Mouse (Mus musculus): Measurements from ENCODE around the gene Polr2i. TPM values are rescaled to one million over a fixed set of nuclear protein-coding genes. Genes with fewer than 3 reads are reported as not detected.

The Polr2i gene
- polyA plus RNA-seq (2014; fragmentation: Illumina TruSeq; extraction: RNeasy Lipid Tissue Mini Kit (QIAGEN cat#74804); ENCODE audit: low read depth, low replicate concordance) = 59.9 TPM

GRCm38 (mm10) chr7:30231669-30232454 lies at the start of gene Polr2i, which contains the start of gene Tbcb:
Gene Polr2i, plus strand, starts transcription at chr7:30231948.
Gene Tbcb, minus strand, starts transcription at chr7:30232272.

DNA sequence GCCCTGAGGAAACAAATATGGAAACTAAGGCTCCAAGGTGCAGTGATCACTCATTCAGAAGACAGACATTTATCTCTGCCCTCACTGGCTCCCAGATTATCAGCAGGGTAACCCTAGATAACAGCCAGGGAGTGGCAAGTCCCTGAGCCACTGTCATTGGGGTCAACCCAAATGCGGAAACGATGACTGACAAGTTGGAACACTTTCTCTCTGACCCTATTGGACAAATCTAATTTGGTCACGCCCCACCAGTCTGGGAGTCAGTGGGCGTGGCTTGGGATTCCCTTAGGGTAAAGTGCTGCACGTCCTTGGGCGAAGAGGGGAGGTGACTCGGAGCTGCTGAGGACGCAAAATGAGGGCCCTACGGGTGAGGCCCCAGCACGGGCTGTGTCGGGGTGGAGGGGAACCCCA lies 47.9 kb upstream of the Polr2i start, which contains the start of gene Cox7a1:
TSS of gene Cox7a1 (plus strand) at position 266 of the 411 bp plus-strand sequence.

GRCm38 (mm10) chr7:30198481-30198971 lies 33.2 kb upstream of the Polr2i start, which contains the start of gene Capns1:
Gene Capns1, minus strand, starts transcription at chr7:30198811.

DNA sequence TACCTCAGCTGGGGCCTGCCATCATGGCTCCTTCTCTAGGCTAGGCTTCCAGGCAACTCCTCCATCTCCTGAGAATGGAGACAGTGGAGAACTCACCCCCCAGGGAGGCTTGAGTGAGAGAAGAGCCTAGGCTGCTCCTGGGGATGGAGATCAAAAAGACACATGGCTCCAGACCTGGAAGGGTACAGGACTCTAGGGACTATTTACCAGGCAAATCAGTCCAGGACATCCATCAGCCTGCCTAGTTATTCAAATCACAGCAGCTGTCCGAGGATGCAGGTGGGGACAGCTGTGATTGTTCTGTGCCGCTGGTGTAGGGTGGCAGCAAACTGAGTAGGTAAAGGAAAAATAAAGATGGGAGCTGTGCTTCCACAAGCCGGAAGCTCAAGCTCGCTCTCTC lies 3.9 kb downstream of the Polr2i start, which contains the start of gene Ovol3:
TSS of gene Ovol3 (minus strand) at position 101 of the 400 bp plus-strand sequence.

DNA sequence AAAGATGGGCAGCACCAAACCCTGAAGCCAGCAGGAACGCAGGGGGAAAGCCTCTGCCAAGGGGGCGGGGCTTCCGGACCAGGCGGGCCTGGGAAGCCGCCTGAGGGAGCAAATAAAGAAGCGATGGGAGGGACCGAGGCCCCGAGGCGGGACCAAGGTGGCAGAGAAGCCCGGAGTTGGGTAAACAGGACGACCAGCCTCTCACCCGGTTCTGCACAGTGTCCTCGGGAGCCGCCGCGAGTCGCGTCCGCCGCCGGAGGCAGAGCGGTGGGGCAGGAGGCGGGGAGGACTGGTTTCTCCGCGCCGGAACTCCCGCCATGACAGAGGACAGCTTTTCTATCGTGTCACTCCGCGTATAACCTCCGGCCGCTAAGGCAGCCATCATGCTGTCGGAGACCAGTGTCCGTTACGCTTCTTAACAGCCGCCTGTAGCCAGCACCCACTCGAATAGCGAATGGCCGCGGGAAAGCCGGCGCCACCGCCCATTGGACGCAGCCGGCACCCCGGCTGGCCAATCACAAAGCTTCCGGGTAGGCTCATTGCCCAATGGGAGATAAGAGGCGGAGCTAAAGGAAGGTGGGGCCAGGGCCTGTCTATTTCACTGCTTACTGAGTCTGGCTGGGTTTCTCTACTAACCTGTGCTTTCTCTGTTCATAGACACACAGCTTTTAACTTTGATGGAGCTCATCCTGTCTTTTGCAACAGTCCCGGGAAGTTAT lies 48.4 kb downstream of the Polr2i start, which contains the start of the genes Thap8 and Wdr62:
TSS of gene Thap8 (plus strand) at position 144 of the 719 bp plus-strand sequence.
TSS of gene Wdr62 (minus strand) at position 469 of the 719 bp plus-strand sequence.

Other genes starting within 250 kb of the Polr2i start
- 12.4 TPM for gene Zfp568, start 248.0 kb upstream of the Polr2i start, polyA plus RNA-seq (2014; fragmentation: Illumina TruSeq; extraction: RNeasy Lipid Tissue Mini Kit (QIAGEN cat#74804); ENCODE audit: low read depth, low replicate concordance)
- gene Zfp14, start 180.6 kb upstream of the Polr2i start, polyA plus RNA-seq (2014; fragmentation: Illumina TruSeq; extraction: RNeasy Lipid Tissue Mini Kit (QIAGEN cat#74804); ENCODE audit: low read depth, low replicate concordance) = 7.4 TPM
- gene Zfp82, start 159.0 kb upstream of the Polr2i start, polyA plus RNA-seq (2014; fragmentation: Illumina TruSeq; extraction: RNeasy Lipid Tissue Mini Kit (QIAGEN cat#74804); ENCODE audit: low read depth, low replicate concordance) = 2.5 TPM
- not detected for gene Gm26920, start 141.5 kb upstream of the Polr2i start, polyA plus RNA-seq (2014; fragmentation: Illumina TruSeq; extraction: RNeasy Lipid Tissue Mini Kit (QIAGEN cat#74804); ENCODE audit: low read depth, low replicate concordance)
- gene Zfp566, start 141.4 kb upstream of the Polr2i start, polyA plus RNA-seq (2014; fragmentation: Illumina TruSeq; extraction: RNeasy Lipid Tissue Mini Kit (QIAGEN cat#74804); ENCODE audit: low read depth, low replicate concordance) = 1.4 TPM
- gene Zfp260, start 137.2 kb upstream of the Polr2i start, polyA plus RNA-seq (2014; fragmentation: Illumina TruSeq; extraction: RNeasy Lipid Tissue Mini Kit (QIAGEN cat#74804); ENCODE audit: low read depth, low replicate concordance) = 34.9 TPM
- 1.6 TPM for gene Zfp382, start 110.0 kb upstream of the Polr2i start, polyA plus RNA-seq (2014; fragmentation: Illumina TruSeq; extraction: RNeasy Lipid Tissue Mini Kit (QIAGEN cat#74804); ENCODE audit: low read depth, low replicate concordance)
- 26.8 TPM for gene Zfp146, start 62.2 kb upstream of the Polr2i start, polyA plus RNA-seq (2014; fragmentation: Illumina TruSeq; extraction: RNeasy Lipid Tissue Mini Kit (QIAGEN cat#74804); ENCODE audit: low read depth, low replicate concordance)
- 4,592 TPM for gene Cox7a1, start 47.8 kb upstream of the Polr2i start, polyA plus RNA-seq (2014; fragmentation: Illumina TruSeq; extraction: RNeasy Lipid Tissue Mini Kit (QIAGEN cat#74804); ENCODE audit: low read depth, low replicate concordance)
- 372 TPM for gene Capns1, start 33.1 kb upstream of the Polr2i start, polyA plus RNA-seq (2014; fragmentation: Illumina TruSeq; extraction: RNeasy Lipid Tissue Mini Kit (QIAGEN cat#74804); ENCODE audit: low read depth, low replicate concordance)
- gene Tbcb, start 324 bp downstream of the Polr2i start, polyA plus RNA-seq (2014; fragmentation: Illumina TruSeq; extraction: RNeasy Lipid Tissue Mini Kit (QIAGEN cat#74804); ENCODE audit: low read depth, low replicate concordance) = 58.8 TPM
- gene Ovol3, start 3.8 kb downstream of the Polr2i start, polyA plus RNA-seq (2014; fragmentation: Illumina TruSeq; extraction: RNeasy Lipid Tissue Mini Kit (QIAGEN cat#74804); ENCODE audit: low read depth, low replicate concordance) = not detected
- not detected for gene Thap8, start 48.1 kb downstream of the Polr2i start, polyA plus RNA-seq (2014; fragmentation: Illumina TruSeq; extraction: RNeasy Lipid Tissue Mini Kit (QIAGEN cat#74804); ENCODE audit: low read depth, low replicate concordance)
- gene Wdr62, start 48.5 kb downstream of the Polr2i start, polyA plus RNA-seq (2014; fragmentation: Illumina TruSeq; extraction: RNeasy Lipid Tissue Mini Kit (QIAGEN cat#74804); ENCODE audit: low read depth, low replicate concordance) = 2.4 TPM
- gene Clip3, start 59.8 kb downstream of the Polr2i start, polyA plus RNA-seq (2014; fragmentation: Illumina TruSeq; extraction: RNeasy Lipid Tissue Mini Kit (QIAGEN cat#74804); ENCODE audit: low read depth, low replicate concordance) = 11.7 TPM
- gene Alkbh6, start 76.8 kb downstream of the Polr2i start, polyA plus RNA-seq (2014; fragmentation: Illumina TruSeq; extraction: RNeasy Lipid Tissue Mini Kit (QIAGEN cat#74804); ENCODE audit: low read depth, low replicate concordance) = 29.2 TPM
- gene Syne4, start 82.9 kb downstream of the Polr2i start, polyA plus RNA-seq (2014; fragmentation: Illumina TruSeq; extraction: RNeasy Lipid Tissue Mini Kit (QIAGEN cat#74804); ENCODE audit: low read depth, low replicate concordance) = 2.5 TPM
- 0.42 TPM for gene E130208F15Rik, start 89.8 kb downstream of the Polr2i start, polyA plus RNA-seq (2014; fragmentation: Illumina TruSeq; extraction: RNeasy Lipid Tissue Mini Kit (QIAGEN cat#74804); ENCODE audit: low read depth, low replicate concordance)
- gene Sdhaf1, start 91.9 kb downstream of the Polr2i start, polyA plus RNA-seq (2014; fragmentation: Illumina TruSeq; extraction: RNeasy Lipid Tissue Mini Kit (QIAGEN cat#74804); ENCODE audit: low read depth, low replicate concordance) = 14.0 TPM
- gene Lrfn3, start 130.8 kb downstream of the Polr2i start, polyA plus RNA-seq (2014; fragmentation: Illumina TruSeq; extraction: RNeasy Lipid Tissue Mini Kit (QIAGEN cat#74804); ENCODE audit: low read depth, low replicate concordance) = 1.1 TPM
- 38.2 TPM for gene Tyrobp, start 181.8 kb downstream of the Polr2i start, polyA plus RNA-seq (2014; fragmentation: Illumina TruSeq; extraction: RNeasy Lipid Tissue Mini Kit (QIAGEN cat#74804); ENCODE audit: low read depth, low replicate concordance)
- gene Hcst, start 187.9 kb downstream of the Polr2i start, polyA plus RNA-seq (2014; fragmentation: Illumina TruSeq; extraction: RNeasy Lipid Tissue Mini Kit (QIAGEN cat#74804); ENCODE audit: low read depth, low replicate concordance) = not detected
- 0.50 TPM for gene Nfkbid, start 189.8 kb downstream of the Polr2i start, polyA plus RNA-seq (2014; fragmentation: Illumina TruSeq; extraction: RNeasy Lipid Tissue Mini Kit (QIAGEN cat#74804); ENCODE audit: low read depth, low replicate concordance)
- gene Aplp1, start 213.6 kb downstream of the Polr2i start, polyA plus RNA-seq (2014; fragmentation: Illumina TruSeq; extraction: RNeasy Lipid Tissue Mini Kit (QIAGEN cat#74804); ENCODE audit: low read depth, low replicate concordance) = 3.1 TPM
- not detected for gene Kirrel2, start 225.7 kb downstream of the Polr2i start, polyA plus RNA-seq (2014; fragmentation: Illumina TruSeq; extraction: RNeasy Lipid Tissue Mini Kit (QIAGEN cat#74804); ENCODE audit: low read depth, low replicate concordance)
- gene Nphs1, start 226.4 kb downstream of the Polr2i start, polyA plus RNA-seq (2014; fragmentation: Illumina TruSeq; extraction: RNeasy Lipid Tissue Mini Kit (QIAGEN cat#74804); ENCODE audit: low read depth, low replicate concordance) = not detected

All from heart, adult 10 weeks (tissue).